Mouse (Mus musculus): ENCODE results near the gene Kcna10. TPM values are rescaled to one million over a fixed set of nuclear protein-coding genes. Genes with fewer than 3 reads are reported as not detected.

Gene Kcna10
- polyA plus RNA-seq, 1 experiment from 2014 or later, result not detected

- ATAC-seq (no peak), DNase-seq (no peak)
- Histone ChIP-seq H3K27ac (ENCODE audit: low read depth) (peak overlapping the region; percentile 31), H3K27me3 (ENCODE audit: insufficient read depth, low read length) (no peaks in the 10 kb centered on the region), H3K4me3 (ENCODE audit: low read depth, low read length) (no peak overlapping the region), H3K36me3 (replicated peaks; ENCODE audit: insufficient read depth, low read length) (no peaks in the 10 kb centered on the region), H3K4me1 (ENCODE audit: insufficient read depth) (peaks cover 4% of the 10 kb centered on the region; the same call in 1 of the 2 replicates), H3K9ac (replicated peaks) (no peak overlapping the region), H3K9me3 (ENCODE audit: low read length) (no peaks in the 10 kb centered on the region), H3K4me2 (ENCODE audit: low read depth, low read length) (no peak overlapping the region)
- TF ChIP-seq EP300 (IDR thresholded peaks at IDR 0.05; ENCODE audit: low read depth), result no peak
- TF ChIP-seq CTCF (IDR thresholded peaks at IDR 0.05; ENCODE audit: low read depth), result no peak
- WGBS (ENCODE audit: insufficient replicate concordance), result 66% methylated on average over 4 of the region's 4 CpGs
These were observed 48.3 kb downstream of the Kcna10 start for GRCm38 (mm10) chr3:107231202-107231601.

DNA sequence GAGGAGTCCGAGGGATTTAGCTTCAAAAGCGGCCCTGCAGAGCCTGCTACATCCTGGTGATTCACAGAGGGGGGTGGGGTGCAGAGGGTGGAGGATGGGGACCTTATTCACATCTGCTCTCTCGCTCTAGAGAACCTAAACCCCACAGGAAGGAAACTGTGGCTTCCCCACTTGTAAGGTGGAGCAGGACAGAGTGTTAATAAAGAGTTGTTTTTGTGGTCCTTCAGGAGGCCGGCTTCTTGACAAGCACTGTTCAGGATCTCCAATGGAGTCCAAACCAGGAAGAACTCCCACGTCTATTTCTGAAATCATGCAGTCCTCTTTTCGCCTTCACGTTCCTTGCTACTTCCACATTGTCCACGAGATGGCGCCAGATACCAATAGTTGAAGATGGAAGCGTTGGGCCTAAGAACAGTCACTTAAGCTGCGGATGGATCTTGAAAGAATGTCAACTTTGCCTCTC is 50.5 kb downstream of the Kcna10 start:
- H3K36me3 ChIP-seq (replicated peaks; ENCODE audit: insufficient read depth, low read length), result no peaks in the 10 kb centered on the region
- ATAC-seq (no peak), DNase-seq (peak; percentile 81)
- WGBS (ENCODE audit: insufficient replicate concordance), result 6% methylated on average over 11 of the region's 11 CpGs
- no peak for TF ChIP-seq EP300 (IDR thresholded peaks at IDR 0.05; ENCODE audit: low read depth)
- peak; percentile 94 for TF ChIP-seq CTCF (IDR thresholded peaks at IDR 0.05; ENCODE audit: low read depth)
- no peaks in the 10 kb centered on the region for H3K9me3 ChIP-seq (ENCODE audit: low read length)
- peak overlapping the region; percentile 43; the same call in 1 of the 2 replicates for H3K4me2 ChIP-seq (ENCODE audit: low read depth, low read length)
- H3K9ac ChIP-seq (replicated peaks), result no peak overlapping the region
- no peaks in the 10 kb centered on the region for H3K27me3 ChIP-seq (ENCODE audit: insufficient read depth, low read length)
- peaks cover 9% of the 10 kb centered on the region; the same call in 1 of the 2 replicates for H3K4me1 ChIP-seq (ENCODE audit: insufficient read depth)
- H3K4me3 ChIP-seq (ENCODE audit: low read depth, low read length), result no peak overlapping the region
- H3K27ac ChIP-seq (ENCODE audit: low read depth), result no peak overlapping the region

DNA sequence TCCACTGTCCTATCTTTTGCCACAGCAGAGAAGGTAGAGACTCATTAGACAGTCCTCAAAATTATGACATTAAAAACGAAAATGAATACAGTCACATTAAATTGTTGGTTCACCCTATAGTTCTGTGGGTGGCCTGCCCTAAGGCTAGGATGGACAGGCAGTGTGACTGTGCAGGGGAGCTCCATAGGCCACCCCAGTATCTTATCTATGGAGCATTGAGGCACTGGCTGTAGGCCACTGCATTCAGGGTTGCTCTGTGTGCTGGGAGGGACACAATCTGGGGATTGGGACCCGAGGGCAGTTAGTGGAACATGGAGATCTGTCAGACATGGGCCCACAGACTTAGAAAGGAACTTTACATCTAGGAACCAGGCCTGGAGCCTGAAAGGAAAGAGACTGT is 51.1 kb downstream of the Kcna10 start:
- ATAC-seq, result no peak

GRCm38 (mm10) chr3:107238051-107238450 is 55.2 kb downstream of the Kcna10 start:
- no peak for DNase-seq
- Histone ChIP-seq H3K27me3 (ENCODE audit: insufficient read depth, low read length) (no peaks in the 10 kb centered on the region), H3K4me2 (ENCODE audit: low read depth, low read length) (peak overlapping the region; percentile 54), H3K4me3 (ENCODE audit: low read depth, low read length) (0 out of 2 replicates have a peak overlapping the region, but pooled peaks have one; percentile 10), H3K36me3 (replicated peaks; ENCODE audit: insufficient read depth, low read length) (no peaks in the 10 kb centered on the region), H3K4me1 (ENCODE audit: insufficient read depth) (peaks cover 7% of the 10 kb centered on the region; the same call in 1 of the 2 replicates), H3K9me3 (ENCODE audit: low read length) (no peaks in the 10 kb centered on the region), H3K9ac (replicated peaks) (no peak overlapping the region), H3K27ac (ENCODE audit: low read depth) (0 out of 2 replicates have a peak overlapping the region, but pooled peaks have one; percentile 1)
- TF ChIP-seq CTCF (IDR thresholded peaks at IDR 0.05; ENCODE audit: low read depth) (no peak), EP300 (IDR thresholded peaks at IDR 0.05; ENCODE audit: low read depth) (no peak)
- WGBS (ENCODE audit: insufficient replicate concordance), result 96% methylated on average over 2 of the region's 2 CpGs
- no peak for ATAC-seq

More for the DNA sequence above, 51.1 kb downstream of the Kcna10 start:
- DNase-seq, result no peak
- Histone ChIP-seq H3K36me3 (replicated peaks; ENCODE audit: insufficient read depth, low read length) (no peaks in the 10 kb centered on the region), H3K9ac (replicated peaks) (no peak overlapping the region), H3K4me1 (ENCODE audit: insufficient read depth) (peaks cover 11% of the 10 kb centered on the region; the same call in 1 of the 2 replicates), H3K4me3 (ENCODE audit: low read depth, low read length) (no peak overlapping the region), H3K4me2 (ENCODE audit: low read depth, low read length) (no peak overlapping the region), H3K9me3 (ENCODE audit: low read length) (no peaks in the 10 kb centered on the region), H3K27me3 (ENCODE audit: insufficient read depth, low read length) (no peaks in the 10 kb centered on the region), H3K27ac (ENCODE audit: low read depth) (no peak overlapping the region)
- TF ChIP-seq EP300 (IDR thresholded peaks at IDR 0.05; ENCODE audit: low read depth) (no peak), CTCF (IDR thresholded peaks at IDR 0.05; ENCODE audit: low read depth) (no peak)
- 25% methylated on average over 2 of the region's 2 CpGs for WGBS (ENCODE audit: insufficient replicate concordance)

GRCm38 (mm10) chr3:107238471-107238980 is 55.7 kb downstream of the Kcna10 start:
- no peaks in the 10 kb centered on the region for H3K36me3 ChIP-seq (replicated peaks; ENCODE audit: insufficient read depth, low read length)
- 0 out of 2 replicates have a peak overlapping the region, but pooled peaks have one; percentile 1 for H3K27ac ChIP-seq (ENCODE audit: low read depth)
- no peaks in the 10 kb centered on the region for H3K9me3 ChIP-seq (ENCODE audit: low read length)
- H3K9ac ChIP-seq (replicated peaks), result no peak overlapping the region
- H3K4me3 ChIP-seq (ENCODE audit: low read depth, low read length), result 0 out of 2 replicates have a peak overlapping the region, but pooled peaks have one; percentile 10
- H3K4me2 ChIP-seq (ENCODE audit: low read depth, low read length), result peak overlapping the region; percentile 54
- H3K27me3 ChIP-seq (ENCODE audit: insufficient read depth, low read length), result no peaks in the 10 kb centered on the region
- ATAC-seq, result 0 out of 2 replicates have a peak, but pooled peaks have one; percentile 17
- no peak for TF ChIP-seq CTCF (IDR thresholded peaks at IDR 0.05; ENCODE audit: low read depth)
- TF ChIP-seq EP300 (IDR thresholded peaks at IDR 0.05; ENCODE audit: low read depth), result no peak
- WGBS (ENCODE audit: insufficient replicate concordance), result 74% methylated on average over 8 of the region's 8 CpGs
- DNase-seq, result no peak
- H3K4me1 ChIP-seq (ENCODE audit: insufficient read depth), result peaks cover 7% of the 10 kb centered on the region; the same call in 1 of the 2 replicates

DNA sequence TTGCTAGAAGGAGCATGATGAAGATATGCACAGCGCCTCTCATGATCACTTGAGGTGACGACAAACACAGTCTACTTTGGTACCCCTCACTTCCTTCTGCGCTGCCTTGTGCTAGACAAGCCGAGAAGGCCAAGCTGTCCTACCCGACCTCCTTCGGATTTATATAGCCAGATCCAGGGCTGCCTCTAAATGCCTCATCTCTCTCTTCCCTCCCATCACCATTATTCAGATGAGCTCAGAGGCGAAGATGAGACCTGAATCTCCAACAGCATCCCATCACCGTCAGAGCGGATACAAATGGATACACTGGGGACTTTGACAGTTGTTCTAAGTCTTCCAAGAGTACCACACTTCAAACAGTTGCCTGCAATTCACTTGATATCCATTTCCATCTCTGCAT is 56.8 kb downstream of the Kcna10 start, which contains the start of gene Prok1:
Gene Prok1, minus strand, starts transcription at position 101 of the 400 bp plus-strand sequence.
- no peak for ATAC-seq

More for the DNA sequence above, 56.8 kb downstream of the Kcna10 start, which contains the start of gene Prok1:
- TF ChIP-seq EP300 (IDR thresholded peaks at IDR 0.05; ENCODE audit: low read depth) (no peak), CTCF (IDR thresholded peaks at IDR 0.05; ENCODE audit: low read depth) (no peak)
- Histone ChIP-seq H3K36me3 (replicated peaks; ENCODE audit: insufficient read depth, low read length) (no peaks in the 10 kb centered on the region), H3K4me1 (ENCODE audit: insufficient read depth) (peaks cover 7% of the 10 kb centered on the region; the same call in 1 of the 2 replicates), H3K9me3 (ENCODE audit: low read length) (no peaks in the 10 kb centered on the region), H3K27me3 (ENCODE audit: insufficient read depth, low read length) (no peaks in the 10 kb centered on the region), H3K9ac (replicated peaks) (no peak within 1 kb of the TSS), H3K27ac (ENCODE audit: low read depth) (0 out of 2 replicates have a peak within 1 kb of the TSS, but pooled peaks have one; percentile 1), H3K4me3 (ENCODE audit: low read depth, low read length) (no peak within 1 kb of the TSS), H3K4me2 (ENCODE audit: low read depth, low read length) (peak within 1 kb of the TSS; percentile 54)
- 80% methylated on average over 9 of the region's 9 CpGs for WGBS (ENCODE audit: insufficient replicate concordance)
- DNase-seq, result no peak

Data from liver, postnatal 0 days (tissue).